ENCODE assay signal across 13 mouse cellular contexts in genomic region chr2:71531124-71531590, GRCm38 (mm10). TPM values are rescaled to one million over a fixed set of nuclear protein-coding genes. Genes with fewer than 3 reads are reported as not detected.
A peak's percentile ranks its signal among the peaks of the same experiment; 100 is the strongest.
DNase-seq lines count a peak whose midpoint lies in the region; ATAC-seq and TF ChIP-seq lines count a peak whose summit lies in the region.
"Had no signal": no experiment of that assay in that cellular context is flagged by ENCODE, and none has a peak within 500 bp of the region (broad histone marks: within the 10 kb centered on the region; RNA-seq: fewer than 3 reads in every experiment).

No protein-coding gene starts in this region.

- H3K27me3 ChIP-seq in hindbrain, embryonic 12.5 days, result peaks cover 95% of the 10 kb centered on the region
- peaks cover 54% of the 10 kb centered on the region for H3K27me3 ChIP-seq in hindbrain, embryonic 16.5 days (replicated peaks; ENCODE audit: control insufficient read depth, insufficient read depth, low read length)
- H3K27me3 ChIP-seq in forebrain, embryonic 14.5 days (replicated peaks; ENCODE audit: control insufficient read depth, insufficient read depth, low read length), result peaks cover 60% of the 10 kb centered on the region
- H3K27me3 ChIP-seq in midbrain, embryonic 13.5 days, result peaks cover 96% of the 10 kb centered on the region

- H3K4me2 ChIP-seq in hindbrain, embryonic 12.5 days (replicated peaks), result peak overlapping the region; percentile 76
- H3K4me2 ChIP-seq in hindbrain, embryonic 16.5 days (ENCODE audit: low read length), result no peak overlapping the region
- H3K4me2 ChIP-seq in forebrain, embryonic 14.5 days (ENCODE audit: low read length), result peak overlapping the region; percentile 75
- peak overlapping the region; percentile 23 for H3K4me2 ChIP-seq in midbrain, embryonic 13.5 days (replicated peaks)

- no peak for ATAC-seq in hindbrain, embryonic 12.5 days (ENCODE audit: low FRiP score)
- ATAC-seq in hindbrain, embryonic 16.5 days, result no peak
- ATAC-seq in forebrain, embryonic 14.5 days, result no peak
- ATAC-seq in midbrain, embryonic 13.5 days, result no peak
- ATAC-seq: liver, embryonic 12.5 days had no signal

- no peak for TF ChIP-seq CTCF in cortical plate, adult 2 months (IDR thresholded peaks at IDR 0.05; ENCODE audit: extremely low read depth, insufficient read depth, low read length)

- H3K4me3 ChIP-seq in hindbrain, embryonic 12.5 days, result peak overlapping the region; percentile 41
- H3K4me3 ChIP-seq in hindbrain, embryonic 16.5 days (ENCODE audit: low read length), result no peak overlapping the region
- peak overlapping the region; percentile 43 for H3K4me3 ChIP-seq in cortical plate, adult 2 months (ENCODE audit: insufficient read depth, low read length)
- H3K4me3 ChIP-seq in forebrain, embryonic 14.5 days (ENCODE audit: low read depth, low read length), result peak overlapping the region; percentile 52
- peak overlapping the region; percentile 44 for H3K4me3 ChIP-seq in midbrain, embryonic 13.5 days (replicated peaks)
- H3K4me3 ChIP-seq: liver, embryonic 12.5 days had no signal

- TF ChIP-seq POLR2A in cortical plate, adult 2 months (IDR thresholded peaks at IDR 0.05; ENCODE audit: extremely low read depth, insufficient read depth, low read length), result no peak

- H3K9me3 ChIP-seq in hindbrain, embryonic 12.5 days (replicated peaks), result no peaks in the 10 kb centered on the region
- H3K9me3 ChIP-seq in hindbrain, embryonic 16.5 days (ENCODE audit: control insufficient read depth, low read length), result no peaks in the 10 kb centered on the region
- no peaks in the 10 kb centered on the region for H3K9me3 ChIP-seq in forebrain, embryonic 14.5 days (replicated peaks; ENCODE audit: control insufficient read depth, low read length)
- no peaks in the 10 kb centered on the region for H3K9me3 ChIP-seq in midbrain, embryonic 13.5 days
- H3K9me3 ChIP-seq: liver, embryonic 12.5 days had no signal

- peaks cover 14% of the 10 kb centered on the region for H3K4me1 ChIP-seq in hindbrain, embryonic 12.5 days
- peaks cover 5% of the 10 kb centered on the region for H3K4me1 ChIP-seq in hindbrain, embryonic 16.5 days (ENCODE audit: control insufficient read depth, insufficient read depth, low read depth, low read length)
- H3K4me1 ChIP-seq in cortical plate, adult 2 months (ENCODE audit: control insufficient read depth, insufficient read depth, low read length), result no peaks in the 10 kb centered on the region
- H3K4me1 ChIP-seq in forebrain, embryonic 14.5 days (ENCODE audit: control insufficient read depth, insufficient read depth, low read length), result peaks cover 10% of the 10 kb centered on the region; the same call in 1 of the 2 replicates
- H3K4me1 ChIP-seq in midbrain, embryonic 13.5 days (replicated peaks), result peaks cover 19% of the 10 kb centered on the region

- no peak overlapping the region for H3K27ac ChIP-seq in hindbrain, embryonic 12.5 days
- H3K27ac ChIP-seq in hindbrain, embryonic 16.5 days (ENCODE audit: low read depth, low read length), result no peak overlapping the region
- H3K27ac ChIP-seq in cortical plate, adult 2 months (ENCODE audit: insufficient read depth, low read length), result no peak overlapping the region
- H3K27ac ChIP-seq in forebrain, embryonic 14.5 days (ENCODE audit: low read depth, low read length), result peak overlapping the region; percentile 97
- peak overlapping the region; percentile 71 for H3K27ac ChIP-seq in midbrain, embryonic 13.5 days
- H3K27ac ChIP-seq: liver, embryonic 12.5 days had no signal

- no peaks in the 10 kb centered on the region for H3K36me3 ChIP-seq in hindbrain, embryonic 12.5 days
- H3K36me3 ChIP-seq in hindbrain, embryonic 16.5 days (ENCODE audit: control insufficient read depth, insufficient read depth, low read length), result no peaks in the 10 kb centered on the region
- H3K36me3 ChIP-seq in forebrain, embryonic 14.5 days (ENCODE audit: control insufficient read depth, insufficient read depth, low read length), result no peaks in the 10 kb centered on the region
- no peaks in the 10 kb centered on the region for H3K36me3 ChIP-seq in midbrain, embryonic 13.5 days
- H3K36me3 ChIP-seq: liver, embryonic 12.5 days had no signal

- under 1% methylated on average over 12 of the region's 12 CpGs for WGBS in hindbrain, embryonic 12.5 days
- WGBS in hindbrain, embryonic 16.5 days, result under 1% methylated on average over 12 of the region's 12 CpGs
- WGBS in forebrain, embryonic 14.5 days, result 0% methylated on average over 12 of the region's 12 CpGs
- WGBS in midbrain, embryonic 13.5 days, result under 1% methylated on average over 12 of the region's 12 CpGs

- DNase-seq in forebrain, embryonic 14.5 days (ENCODE audit: low spot score), result no peak
- no peak for DNase-seq in adrenal gland, postnatal 25 days
- DNase-seq in layer of hippocampus, postnatal 14 days (ENCODE audit: low spot score in 2 of 2), result no peak
- DNase-seq in kidney, postnatal 14 days, result no peak
- DNase-seq: thymus, postnatal 25 days had no signal

- H3K9ac ChIP-seq in hindbrain, embryonic 12.5 days, result no peak overlapping the region
- no peak overlapping the region for H3K9ac ChIP-seq in hindbrain, embryonic 16.5 days (ENCODE audit: low read depth, low read length)
- peak overlapping the region; percentile 88 for H3K9ac ChIP-seq in forebrain, embryonic 14.5 days (ENCODE audit: low read length)
- peak overlapping the region; percentile 42; the same call in 1 of the 2 replicates for H3K9ac ChIP-seq in midbrain, embryonic 13.5 days (replicated peaks)
- H3K9ac ChIP-seq: liver, embryonic 12.5 days had no signal

RNA-seq across cellular contexts. Expression of gene Dlx1, which starts 3.2 kb away (rescaled TPM):
- polyA plus RNA-seq in hindbrain, embryonic 12.5 days (2016; fragmentation: Nextera tagmentation; extraction: Ambion mirVana), result 8.3 and 10.1 TPM in 2 replicates
- polyA plus RNA-seq in hindbrain, embryonic 16.5 days (2015; fragmentation: Nextera tagmentation; extraction: Ambion mirVana), result 0.09 and 9.5 TPM in 2 replicates
- polyA plus RNA-seq in cortical plate, adult 2 months (2012; rRNA removed), result 26.7 and 27.8 TPM in 2 replicates
- polyA plus RNA-seq in forebrain, embryonic 14.5 days (2014; fragmentation: Nextera tagmentation; extraction: Ambion mirVana), result 155 and 176 TPM in 2 replicates
- 53.6 and 56.4 TPM in 2 replicates for polyA plus RNA-seq in midbrain, embryonic 13.5 days (2015; fragmentation: Nextera tagmentation; extraction: Ambion mirVana)
- total RNA-seq in adrenal gland, postnatal 25 days (2021), result 0.52 TPM in 1 of 2 replicates, not detected in the other
- total RNA-seq in layer of hippocampus, postnatal 14 days (2021), result 10 to 100 TPM; 18.4 to 24.4 TPM
- polyA plus RNA-seq: kidney, embryonic 16.5 days had no signal

RNA-seq across cellular contexts. Expression of gene Dlx2, which starts 15.4 kb away (rescaled TPM):
- polyA plus RNA-seq in hindbrain, embryonic 12.5 days (2016; fragmentation: Nextera tagmentation; extraction: Ambion mirVana), result 4.7 and 5.3 TPM in 2 replicates
- 0.20 and 2.0 TPM in 2 replicates for polyA plus RNA-seq in hindbrain, embryonic 16.5 days (2015; fragmentation: Nextera tagmentation; extraction: Ambion mirVana)
- 4.1 and 4.2 TPM in 2 replicates for polyA plus RNA-seq in cortical plate, adult 2 months (2012; rRNA removed)
- 44.8 and 51.2 TPM in 2 replicates for polyA plus RNA-seq in forebrain, embryonic 14.5 days (2014; fragmentation: Nextera tagmentation; extraction: Ambion mirVana)
- 10.5 and 14.6 TPM in 2 replicates for polyA plus RNA-seq in midbrain, embryonic 13.5 days (2015; fragmentation: Nextera tagmentation; extraction: Ambion mirVana)
- total RNA-seq in adrenal gland, postnatal 25 days (2021), result 0.33 and 0.48 TPM in 2 replicates
- total RNA-seq in layer of hippocampus, postnatal 14 days (2021), result 1 to 10 TPM; 6.2 to 7.5 TPM
- total RNA-seq: heart, adult 8-10 months had no signal
- polyA plus RNA-seq: cerebellum, adult 2 months; kidney, embryonic 16.5 days had no signal

Comparison
In these comparisons a context has a peak if more than half of its experiments do, and no peak if none do; other contexts are left out.
1. H3K27ac ChIP-seq: peak in forebrain, embryonic 14.5 days (single experiment) and midbrain, embryonic 13.5 days (single experiment); none in hindbrain, embryonic 12.5 days (single experiment), hindbrain, embryonic 16.5 days (single experiment) and cortical plate, adult 2 months (single experiment).
2. H3K9ac ChIP-seq: peak in forebrain, embryonic 14.5 days (single experiment) and midbrain, embryonic 13.5 days (single experiment); none in hindbrain, embryonic 12.5 days (single experiment) and hindbrain, embryonic 16.5 days (single experiment).